Mouse (Mus musculus) CH12.LX (cell line): ENCODE measurements at regions not wholly inside any gene's neighbourhood (a gene's known extent, or its start where the extent isn't known, plus 50 kb on each side); places are given as distances from the start of the nearest gene placed in this dataset.

Experiments used
- DNase-seq: peaks from one replicate; pipeline ENCODE4 v3.0.0-alpha.2; 2013; ENCODE audit errors: extremely low read depth
- H3K27ac ChIP-seq: 2 replicates; pipeline ENCODE4 v1.5.1; 2012; ENCODE audit warnings: low read depth, mild to moderate bottlenecking, control low read depth, moderate library complexity; ENCODE audit not compliant: insufficient read depth
- H3K27me3 ChIP-seq: replicated peaks from 2 replicates; pipeline ENCODE3; 2012; ENCODE audit warnings: inconsistent platforms
- H3K36me3 ChIP-seq, 2 experiments: replicated peaks in 1 of 2; 2 replicates each; pipeline versions ENCODE3 to v1.6.1; 2012; ENCODE audit warnings: inconsistent platforms in 1 of 2, low read length in 1 of 2, mild to moderate bottlenecking in 1 of 2, mixed read lengths in 1 of 2, moderate library complexity in 1 of 2; ENCODE audit not compliant: control insufficient read depth in 1 of 2, insufficient read depth in 1 of 2
- H3K4me1 ChIP-seq, 2 experiments: 2 replicates each; pipeline ENCODE4 v1.6.1; 2012; ENCODE audit warnings: inconsistent platforms in 1 of 2, moderate library complexity in 1 of 2; ENCODE audit not compliant: insufficient read depth in 2 of 2, control insufficient read depth in 1 of 2
- H3K4me2 ChIP-seq: 2 replicates; pipeline ENCODE4 v1.6.1; 2012; ENCODE audit warnings: low read depth, mild to moderate bottlenecking, control low read depth; ENCODE audit not compliant: poor library complexity, insufficient read depth, severe bottlenecking
- H3K4me3 ChIP-seq, 3 experiments: fragments of 150-350 bp in 1 of 3; sonication (generic) in 1 of 3; replicated peaks in 1 of 3; 2 replicates each; pipeline versions ENCODE3 to v1.5.1; 2011 to 2012; ENCODE audit warnings: low read depth in 2 of 3, low read length in 2 of 3, mild to moderate bottlenecking in 2 of 3, moderate library complexity in 2 of 3, control low read depth in 1 of 3, improper control_type of control experiment in 1 of 3, inconsistent platforms in 1 of 3, mixed read lengths in 1 of 3; ENCODE audit not compliant: poor library complexity in 1 of 3
- H3K79me2 ChIP-seq: replicated peaks from 2 replicates; pipeline ENCODE4 v1.6.1; 2012; ENCODE audit warnings: mild to moderate bottlenecking, moderate library complexity; ENCODE audit not compliant: control insufficient read depth, poor library complexity, insufficient read depth, severe bottlenecking; ENCODE audit errors: extremely low read depth
- H3K9ac ChIP-seq: 2 replicates; pipeline ENCODE4 v1.6.1; 2012; ENCODE audit warnings: low read depth, mild to moderate bottlenecking, control low read depth, moderate library complexity; ENCODE audit not compliant: insufficient read depth
- H3K9me3 ChIP-seq: replicated peaks from 2 replicates; pipeline ENCODE3; 2012; ENCODE audit warnings: low read length, inconsistent platforms, mixed read lengths
- BHLHE40 ChIP-seq: IDR thresholded peaks from 2 replicates; pipeline ENCODE4 v1.6.1; 2011; ENCODE audit warnings: mild to moderate bottlenecking, low read depth, low read length, improper control_type of control experiment
- EP300 ChIP-seq: IDR thresholded peaks from 2 replicates; pipeline ENCODE4 v1.6.1; 2011; ENCODE audit warnings: low read length, improper control_type of control experiment
- ETS1 ChIP-seq: conservative IDR thresholded peaks from 2 replicates; pipeline ENCODE4 v1.6.1; 2012; ENCODE audit warnings: low read depth, mild to moderate bottlenecking, inconsistent platforms, low read length, improper control_type of control experiment, moderate library complexity
- JUND ChIP-seq: conservative IDR thresholded peaks from 2 replicates; pipeline ENCODE4 v1.6.1; 2011; ENCODE audit warnings: low read depth, low read length, improper control_type of control experiment
- MAZ ChIP-seq: IDR thresholded peaks from 2 replicates; pipeline ENCODE4 v1.6.1; 2012; ENCODE audit warnings: low read depth, mild to moderate bottlenecking, inconsistent platforms, low read length, improper control_type of control experiment, moderate library complexity
- RCOR1 ChIP-seq: conservative IDR thresholded peaks from 2 replicates; pipeline ENCODE4 v1.6.1; 2012; ENCODE audit warnings: low read depth, mild to moderate bottlenecking, inconsistent platforms, low read length, improper control_type of control experiment
- USF1 ChIP-seq: IDR thresholded peaks from 2 replicates; pipeline ENCODE4 v1.6.1; 2014; ENCODE audit warnings: low read depth, mild to moderate bottlenecking, inconsistent platforms, low read length, improper control_type of control experiment
- ZKSCAN1 ChIP-seq: IDR thresholded peaks from 2 replicates; pipeline ENCODE4 v1.6.1; 2012; ENCODE audit warnings: low read depth, inconsistent platforms, low read length, improper control_type of control experiment, borderline replicate concordance
- ZNF384 ChIP-seq: IDR thresholded peaks from 2 replicates; pipeline ENCODE4 v1.6.1; 2012; ENCODE audit warnings: low read depth, low read length, improper control_type of control experiment, inconsistent platforms
- dilution Hi-C: fragments of 300-500 bp; cut with MboI; formaldehyde crosslinking; loops from 2 replicates; pipeline ENCODE4 v1.14.3; 2020; ENCODE audit warnings: low sequenced_read_pairs; ENCODE audit not compliant: extremely low pct_unique_long_range_greater_than_20kb, extremely low pct_ligation_motif_present
- in situ Hi-C: fragments of 300-500 bp; cut with MboI; formaldehyde crosslinking; loops from 3 replicates; pipeline ENCODE4 v1.14.3; 2019; ENCODE audit warnings: low sequenced_read_pairs, low pct_ligation_motif_present, low pct_unique_long_range_greater_than_20kb, mixed read lengths

- no peaks in the 10 kb centered on the region for H3K27me3 ChIP-seq
- H3K79me2 ChIP-seq, result no peaks in the 10 kb centered on the region
- no peak for TF ChIP-seq RCOR1
- no peak overlapping the region for H3K9ac ChIP-seq
- no peak overlapping the region for H3K4me2 ChIP-seq
- H3K27ac ChIP-seq, result no peak overlapping the region
- in situ Hi-C loops (no loop called here), dilution Hi-C loops (no loop called here)
- DNase-seq, result no peak
- H3K36me3 ChIP-seq, result no peaks in the 10 kb centered on the region
- H3K9me3 ChIP-seq, result peaks cover under 1% of the 10 kb centered on the region
- H3K4me1 ChIP-seq, result no peaks in the 10 kb centered on the region
- no peak overlapping the region for H3K4me3 ChIP-seq
Measured at GRCm38 (mm10) chr4:53976036-53976638, 150.3 kb downstream of the Tmem38b start.

- H3K4me1 ChIP-seq, result no peaks in the 10 kb centered on the region
- TF ChIP-seq MAZ (no peak), JUND (no peak), EP300 (no peak), BHLHE40 (no peak)
- TF ChIP-seq, all 38 proteins: peak for 0
- no peaks in the 10 kb centered on the region for H3K9me3 ChIP-seq
- no peak overlapping the region for H3K27ac ChIP-seq
- in situ Hi-C loops, result no loop called here
- H3K9ac ChIP-seq, result no peak overlapping the region
- no peak for DNase-seq
- H3K4me3 ChIP-seq, result no peak overlapping the region
- H3K4me2 ChIP-seq, result no peak overlapping the region
- dilution Hi-C loops, result no loop called here
- H3K36me3 ChIP-seq, result no peaks in the 10 kb centered on the region
- H3K79me2 ChIP-seq, result no peaks in the 10 kb centered on the region
- H3K27me3 ChIP-seq, result no peaks in the 10 kb centered on the region
Measured at GRCm38 (mm10) chr4:53986519-53987301, 160.9 kb downstream of the Tmem38b start.

GRCm38 (mm10) chr4:53987536-53987935 lies 161.7 kb downstream of the Tmem38b start:
- no peak overlapping the region for H3K4me3 ChIP-seq
- no peak for DNase-seq
- in situ Hi-C loops, result no loop called here
- dilution Hi-C loops, result no loop called here
- H3K9me3 ChIP-seq, result no peaks in the 10 kb centered on the region
- no peak overlapping the region for H3K4me2 ChIP-seq
- H3K27ac ChIP-seq, result no peak overlapping the region
- TF ChIP-seq USF1, result no peak
- TF ChIP-seq ZNF384, result no peak
- no peak for TF ChIP-seq ZKSCAN1
- no peak for TF ChIP-seq ETS1
- H3K79me2 ChIP-seq, result no peaks in the 10 kb centered on the region
- no peaks in the 10 kb centered on the region for H3K4me1 ChIP-seq
- no peak overlapping the region for H3K9ac ChIP-seq
- H3K27me3 ChIP-seq, result no peaks in the 10 kb centered on the region
- H3K36me3 ChIP-seq, result no peaks in the 10 kb centered on the region
